Mouse (Mus musculus): ENCODE measurements around the gene Gp6. TPM values are rescaled to one million over a fixed set of nuclear protein-coding genes. Genes with fewer than 3 reads are reported as not detected.

The Gp6 gene
- total RNA-seq (2023), result not detected

DNA sequence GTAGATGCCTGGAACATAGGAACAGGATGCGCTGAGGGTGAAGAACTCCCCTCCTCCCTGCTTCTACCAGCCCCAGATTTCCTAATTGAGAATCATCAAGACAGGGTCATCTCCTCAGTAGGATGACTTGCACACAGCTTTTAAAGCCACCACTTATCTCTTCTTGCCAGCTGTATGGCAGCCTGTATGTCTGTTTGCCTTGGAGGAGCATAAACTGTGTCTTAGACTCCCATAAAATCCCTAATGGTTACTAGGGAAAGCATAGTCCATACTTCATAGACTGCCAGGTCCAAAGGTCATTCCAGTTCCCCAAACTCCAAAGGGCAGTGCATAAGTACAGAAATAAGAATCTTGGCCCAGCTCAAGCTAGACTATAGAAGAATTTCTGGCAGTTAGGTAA is at the start of gene Gp6:
Gene Gp6 (minus strand): TSS at position 15 of the 400 bp plus-strand sequence.

DNA sequence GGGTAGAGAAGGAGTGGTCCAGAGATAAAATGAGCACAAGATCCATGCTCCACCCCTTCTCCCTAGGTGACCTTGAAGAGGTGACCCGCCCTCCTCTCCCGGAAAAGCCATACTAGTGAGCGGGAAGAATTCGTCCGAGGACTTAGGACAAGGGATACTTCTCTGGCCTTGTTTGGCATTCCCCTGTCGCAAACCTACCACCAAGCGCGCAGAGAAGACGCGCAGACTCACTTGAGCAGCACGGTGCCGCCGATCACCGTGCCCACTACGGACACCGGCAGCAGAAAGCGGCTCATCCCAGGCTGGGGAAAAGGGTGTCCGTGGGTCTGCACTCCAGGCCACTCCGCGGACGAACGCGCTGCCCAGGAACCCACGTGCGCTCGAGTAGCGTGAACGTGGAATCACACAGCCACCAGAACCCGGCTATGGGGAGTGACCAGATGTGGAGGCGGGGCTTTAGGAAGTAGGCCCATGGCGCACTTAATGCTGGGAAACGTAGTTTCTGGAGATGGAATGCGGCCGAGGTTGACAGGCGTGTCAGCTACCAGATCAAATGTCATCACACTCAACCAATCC is 47.8 kb upstream of the Gp6 start, which contains the start of gene Rdh13:
Gene Rdh13 (minus strand): TSS at position 434 of the 576 bp plus-strand sequence.

DNA sequence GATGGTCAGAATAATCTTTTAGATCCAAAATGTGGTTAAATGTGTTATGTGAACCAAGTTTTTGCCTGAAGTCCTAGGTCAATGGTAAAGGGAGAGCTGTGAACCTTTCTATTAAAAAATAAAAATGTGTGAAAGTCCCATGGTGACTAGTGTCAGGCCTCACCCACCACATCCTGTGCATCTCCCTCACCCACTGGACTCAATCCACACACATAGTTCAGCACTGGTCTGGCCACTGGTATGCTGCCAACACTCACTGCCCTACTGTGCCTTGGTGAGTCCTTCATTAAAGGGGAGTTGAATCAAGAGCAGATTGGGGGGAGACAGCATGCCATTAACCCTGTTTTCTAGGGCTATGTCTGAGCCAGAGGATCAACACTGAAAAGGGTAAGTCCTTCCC is 60.0 kb downstream of the Gp6 start, which contains the start of gene Ncr1:
Gene Ncr1 (plus strand): TSS at position 216 of the 400 bp plus-strand sequence.

Other genes starting within 250 kb of the Gp6 start
- gene Leng9, start 247.4 kb downstream of the Gp6 start, total RNA-seq (2023), result 10 to 100 TPM; 26.6 to 29.0 TPM
- not detected for gene Cdc42ep5, start 232.9 kb downstream of the Gp6 start, total RNA-seq (2023)
- under 1 TPM in 1 of 2 experiments, not detected in 1; 0.26 TPM for gene Lilra5, start 160.0 kb downstream of the Gp6 start, total RNA-seq (2023)
- 1 to 10 TPM in 1 of 2 experiments, not detected in 1; 2.0 TPM for gene Ncr1, start 60.0 kb downstream of the Gp6 start, total RNA-seq (2023)
- gene Rdh13, start 47.9 kb upstream of the Gp6 start, total RNA-seq (2023), result 10 to 100 TPM; 12.0 to 13.2 TPM
- 10 to 100 TPM; 18.2 to 29.7 TPM for gene Eps8l1, start 62.9 kb upstream of the Gp6 start, total RNA-seq (2023)
- 100 to 1,000 TPM; 228 to 250 TPM for gene Ppp1r12c, start 103.9 kb upstream of the Gp6 start, total RNA-seq (2023)
- gene Tnnt1, start 118.6 kb upstream of the Gp6 start, total RNA-seq (2023), result not detected
- gene Tnni3, start 126.5 kb upstream of the Gp6 start, total RNA-seq (2023), result under 1 TPM in 1 of 2 experiments, not detected in 1; 0.80 TPM
- not detected for gene Dnaaf3, start 134.7 kb upstream of the Gp6 start, total RNA-seq (2023)
- gene Syt5, start 149.8 kb upstream of the Gp6 start, total RNA-seq (2023), result not detected
- not detected for gene Ptprh, start 206.3 kb upstream of the Gp6 start, total RNA-seq (2023)
- 10 to 100 TPM; 50.4 to 62.8 TPM for gene Tmem86b, start 233.7 kb upstream of the Gp6 start, total RNA-seq (2023)